Mouse (Mus musculus): ENCODE measurements around the gene Bod1l. TPM values are rescaled to one million over a fixed set of nuclear protein-coding genes. Genes with fewer than 3 reads are reported as not detected.

The Bod1l gene
- polyA plus RNA-seq, 1 experiment from 2014 or later, result 30.0 TPM

DNA sequence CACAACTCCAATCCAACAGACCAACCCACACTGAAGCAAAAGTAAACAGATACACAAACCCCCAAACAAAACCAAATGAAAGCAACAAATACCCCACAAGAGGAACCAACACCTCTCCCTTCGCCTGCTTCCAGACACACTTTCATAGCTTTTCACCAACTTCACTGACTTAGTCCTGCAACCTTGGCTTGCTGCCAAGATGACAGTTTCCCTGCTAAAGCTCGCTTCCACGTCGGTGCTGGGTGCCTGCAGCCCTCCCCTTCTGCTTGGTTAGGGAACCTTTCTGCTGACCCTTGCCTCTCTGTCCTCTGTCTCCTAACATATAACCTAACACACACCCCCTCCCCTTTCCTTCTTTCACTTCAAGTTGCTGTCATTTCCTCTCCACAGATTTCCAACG lies 1.4 kb downstream of the Bod1l start:
- no peaks in the 10 kb centered on the region for H3K36me3 ChIP-seq (replicated peaks)
- no peaks in the 10 kb centered on the region for H3K9me3 ChIP-seq
- H3K4me1 ChIP-seq, result peaks cover 18% of the 10 kb centered on the region
- no peak for ATAC-seq (ENCODE audit: low FRiP score)
- no peaks in the 10 kb centered on the region for H3K27me3 ChIP-seq
- peak overlapping the region; percentile 82; the same call in 1 of the 2 replicates for H3K9ac ChIP-seq
- H3K4me2 ChIP-seq, result peak overlapping the region; percentile 74
- H3K27ac ChIP-seq, result no peak overlapping the region
- 41% methylated on average over 5 of the region's 5 CpGs for WGBS
- H3K4me3 ChIP-seq (replicated peaks), result peak overlapping the region; percentile 95

DNA sequence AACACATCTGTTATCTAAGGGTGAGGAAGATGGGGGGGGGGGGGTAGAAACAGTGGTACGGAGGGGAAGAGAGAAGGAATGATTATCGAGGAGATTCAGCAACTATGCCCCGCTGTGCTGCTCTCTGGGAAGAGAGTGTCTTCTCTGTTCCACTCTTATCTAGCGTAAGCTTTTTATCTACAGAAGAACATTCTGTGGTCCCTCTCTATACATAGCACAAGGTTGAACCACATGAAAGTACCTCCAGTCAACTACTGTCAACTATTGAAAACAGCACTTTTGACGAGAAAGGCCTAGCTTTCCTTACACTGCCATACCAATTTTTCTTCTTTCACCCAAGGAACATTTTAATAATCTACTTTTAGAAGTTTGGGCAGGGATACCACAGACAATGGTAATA lies 2.4 kb downstream of the Bod1l start:
- Histone ChIP-seq H3K4me1 (peaks cover 18% of the 10 kb centered on the region), H3K9ac (no peak overlapping the region), H3K4me2 (no peak overlapping the region), H3K9me3 (no peaks in the 10 kb centered on the region), H3K27ac (no peak overlapping the region), H3K4me3 (replicated peaks) (no peak overlapping the region), H3K27me3 (no peaks in the 10 kb centered on the region), H3K36me3 (replicated peaks) (0 out of 2 replicates have a peak, but pooled peaks cover 3% of the 10 kb centered on the region)
- 86% methylated on average over 5 of the region's 5 CpGs for WGBS
- no peak for ATAC-seq (ENCODE audit: low FRiP score)

DNA sequence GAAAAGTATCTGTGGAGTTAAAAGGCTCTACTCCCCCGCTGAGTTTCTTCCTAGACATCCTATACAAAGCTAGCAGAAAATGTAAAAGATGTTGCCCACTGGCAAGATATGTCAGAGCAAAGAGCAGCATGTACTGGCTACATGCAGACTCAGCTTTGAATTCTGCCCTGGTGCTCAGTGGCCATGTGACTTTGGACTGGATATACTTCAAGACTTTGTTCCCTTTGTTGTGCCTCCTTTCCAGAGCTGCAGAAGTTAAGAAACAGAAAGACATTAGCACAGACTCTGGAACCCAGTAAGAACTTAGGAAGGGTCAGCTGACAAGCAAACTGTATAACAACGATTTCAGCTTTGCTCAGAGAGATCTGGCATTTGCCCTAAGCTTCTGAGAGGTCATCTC lies 14.0 kb downstream of the Bod1l start:
- Histone ChIP-seq H3K27ac (no peak overlapping the region), H3K9ac (no peak overlapping the region), H3K36me3 (replicated peaks) (peaks cover 80% of the 10 kb centered on the region), H3K4me3 (replicated peaks) (no peak overlapping the region), H3K4me2 (no peak overlapping the region), H3K27me3 (no peaks in the 10 kb centered on the region), H3K4me1 (no peaks in the 10 kb centered on the region), H3K9me3 (no peaks in the 10 kb centered on the region)
- ATAC-seq (ENCODE audit: low FRiP score), result no peak
- WGBS, result 94% methylated on average over 2 of the region's 2 CpGs

DNA sequence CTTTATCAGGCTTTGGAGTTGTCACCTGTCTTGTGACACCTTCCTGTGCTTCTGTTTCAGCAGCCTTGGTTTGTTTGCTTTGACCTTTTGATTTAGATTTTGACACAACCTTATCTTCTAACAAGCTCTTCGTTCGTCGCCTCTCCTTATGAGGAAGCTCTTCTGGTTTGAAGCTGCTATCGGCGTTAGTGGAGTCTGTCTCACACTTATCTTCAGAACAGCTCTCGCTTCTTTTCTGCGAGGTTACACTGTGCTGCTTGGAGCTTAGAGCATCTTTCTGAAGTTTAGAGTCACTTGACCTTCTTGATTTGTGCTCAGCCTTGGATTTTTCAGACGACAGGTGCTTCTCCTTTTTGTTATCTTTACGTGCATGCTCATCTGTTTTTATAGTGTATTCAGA lies 23.0 kb downstream of the Bod1l start:
- Histone ChIP-seq H3K4me3 (replicated peaks) (no peak overlapping the region), H3K4me2 (no peak overlapping the region), H3K9me3 (no peaks in the 10 kb centered on the region), H3K36me3 (replicated peaks) (peaks cover 86% of the 10 kb centered on the region), H3K27me3 (no peaks in the 10 kb centered on the region), H3K4me1 (no peaks in the 10 kb centered on the region), H3K9ac (no peak overlapping the region), H3K27ac (no peak overlapping the region)
- WGBS, result 95% methylated on average over 9 of the region's 9 CpGs
- ATAC-seq (ENCODE audit: low FRiP score), result no peak

DNA sequence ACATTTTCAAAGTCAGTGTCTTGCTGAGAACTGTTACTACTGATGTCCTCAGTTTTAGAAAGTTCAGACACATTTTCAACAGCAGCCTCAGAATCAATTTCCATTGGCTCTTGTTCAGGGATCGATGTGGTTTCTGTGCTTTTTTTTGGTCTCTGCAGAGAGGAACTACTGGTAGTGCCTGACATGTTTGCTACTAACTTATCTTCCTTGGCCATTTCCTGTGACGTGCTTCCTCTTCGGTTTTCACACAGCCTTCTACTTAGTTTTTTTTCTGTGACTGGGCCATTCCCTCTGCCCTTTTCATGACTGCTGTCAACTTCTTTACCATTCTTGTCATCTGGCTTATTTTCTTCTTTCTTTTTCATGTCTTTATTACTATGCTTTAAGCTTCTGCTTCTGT lies 23.6 kb downstream of the Bod1l start:
- Histone ChIP-seq H3K4me3 (replicated peaks) (no peak overlapping the region), H3K4me1 (no peaks in the 10 kb centered on the region), H3K9ac (no peak overlapping the region), H3K36me3 (replicated peaks) (peaks cover 85% of the 10 kb centered on the region), H3K27me3 (no peaks in the 10 kb centered on the region), H3K4me2 (no peak overlapping the region), H3K9me3 (no peaks in the 10 kb centered on the region), H3K27ac (no peak overlapping the region)
- 92% methylated on average over 3 of the region's 3 CpGs for WGBS
- no peak for ATAC-seq (ENCODE audit: low FRiP score)

DNA sequence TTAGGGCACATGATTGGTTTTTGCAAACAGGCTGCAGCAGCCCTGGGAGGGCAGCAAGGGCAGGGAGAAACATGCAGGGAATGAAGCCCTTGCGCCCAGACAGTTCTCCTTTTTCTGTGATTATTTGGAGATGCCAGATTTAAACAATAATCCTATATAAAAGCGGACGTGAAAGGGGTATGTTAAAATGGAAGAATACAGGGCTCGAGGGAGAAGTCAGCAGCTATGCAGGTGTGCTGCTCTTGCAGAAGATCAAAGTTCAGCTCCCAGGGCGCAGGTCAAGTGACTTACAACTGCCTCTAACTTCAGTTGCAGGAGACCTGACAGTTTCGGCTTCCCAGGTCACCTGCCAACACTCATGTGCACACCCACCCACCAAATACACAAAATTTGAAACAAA lies 31.6 kb downstream of the Bod1l start:
- no peak overlapping the region for H3K9ac ChIP-seq
- peaks cover 69% of the 10 kb centered on the region for H3K36me3 ChIP-seq (replicated peaks)
- no peaks in the 10 kb centered on the region for H3K9me3 ChIP-seq
- H3K4me2 ChIP-seq, result no peak overlapping the region
- no peak overlapping the region for H3K4me3 ChIP-seq (replicated peaks)
- 92% methylated on average over 6 of the region's 6 CpGs for WGBS
- no peak for ATAC-seq (ENCODE audit: low FRiP score)
- no peaks in the 10 kb centered on the region for H3K4me1 ChIP-seq
- H3K27me3 ChIP-seq, result no peaks in the 10 kb centered on the region
- H3K27ac ChIP-seq, result no peak overlapping the region

DNA sequence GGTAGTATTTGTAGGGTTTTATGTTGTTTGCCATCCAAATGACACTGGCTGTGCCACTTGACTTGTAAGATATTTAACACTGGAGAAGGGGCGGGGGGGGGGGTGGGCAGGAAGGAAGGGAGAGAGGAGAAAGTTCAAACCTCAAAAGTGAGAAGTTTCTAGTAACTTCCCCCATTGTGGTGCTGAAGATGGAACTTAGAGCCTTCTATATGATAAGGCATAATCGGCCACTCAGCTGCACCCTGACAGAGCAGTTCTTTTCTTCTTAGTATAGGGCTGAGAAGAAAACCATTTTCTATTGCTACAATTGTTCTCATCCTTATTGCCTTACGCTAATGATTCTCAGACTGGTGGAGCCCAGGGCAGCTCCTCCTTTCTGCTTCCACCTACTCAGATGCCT lies 32.8 kb downstream of the Bod1l start:
- Histone ChIP-seq H3K4me1 (no peaks in the 10 kb centered on the region), H3K27ac (no peak overlapping the region), H3K4me3 (replicated peaks) (no peak overlapping the region), H3K4me2 (no peak overlapping the region), H3K9me3 (no peaks in the 10 kb centered on the region), H3K9ac (no peak overlapping the region), H3K36me3 (replicated peaks) (peaks cover 69% of the 10 kb centered on the region), H3K27me3 (no peaks in the 10 kb centered on the region)
- ATAC-seq (ENCODE audit: low FRiP score), result no peak
- WGBS, result 91% methylated on average over 3 of the region's 3 CpGs

DNA sequence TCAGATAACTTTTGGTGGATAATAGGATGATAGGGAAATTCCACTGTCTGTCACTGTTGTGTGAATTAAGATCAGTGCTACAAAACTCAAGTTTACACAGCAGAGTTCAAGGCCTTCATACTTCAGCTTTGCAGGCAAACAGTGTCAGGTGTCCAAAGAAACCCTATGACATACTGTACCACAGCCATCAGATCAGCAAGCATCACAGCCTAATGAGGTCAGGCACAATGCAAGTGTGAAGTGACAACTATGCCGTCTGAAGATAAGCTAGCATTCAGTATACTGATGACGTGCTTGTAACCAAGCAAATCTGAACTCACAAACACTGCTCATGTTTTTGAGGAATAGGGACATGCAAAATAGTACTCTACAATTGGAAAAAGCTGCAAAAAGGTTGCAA lies 36.7 kb downstream of the Bod1l start:
- 94% methylated on average over 2 of the region's 2 CpGs for WGBS
- Histone ChIP-seq H3K9ac (no peak overlapping the region), H3K36me3 (replicated peaks) (peaks cover 61% of the 10 kb centered on the region), H3K4me2 (no peak overlapping the region), H3K27ac (no peak overlapping the region), H3K4me3 (replicated peaks) (no peak overlapping the region), H3K4me1 (no peaks in the 10 kb centered on the region), H3K9me3 (no peaks in the 10 kb centered on the region), H3K27me3 (no peaks in the 10 kb centered on the region)
- ATAC-seq (ENCODE audit: low FRiP score), result no peak

DNA sequence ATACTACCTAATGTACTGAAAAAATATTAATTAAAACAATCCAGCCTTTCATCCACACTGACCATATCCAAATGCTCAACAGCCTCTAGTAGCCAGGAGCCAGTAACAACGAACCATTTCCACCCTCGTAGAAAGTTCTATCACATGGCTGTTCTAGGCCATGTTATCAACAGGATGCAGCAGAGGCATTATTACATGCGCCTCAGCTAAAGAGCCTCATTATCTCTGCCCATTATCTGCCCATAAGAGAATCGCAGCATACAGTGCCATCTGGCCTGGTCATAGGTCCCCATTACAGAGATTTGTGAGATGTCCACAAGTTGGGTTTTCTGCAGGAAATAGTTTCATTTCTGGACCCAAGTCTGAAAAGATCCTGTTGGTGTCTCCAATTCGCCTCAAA lies 37.9 kb downstream of the Bod1l start:
- peaks cover 50% of the 10 kb centered on the region for H3K36me3 ChIP-seq (replicated peaks)
- no peaks in the 10 kb centered on the region for H3K4me1 ChIP-seq
- no peaks in the 10 kb centered on the region for H3K27me3 ChIP-seq
- no peak overlapping the region for H3K4me2 ChIP-seq
- 93% methylated on average over 5 of the region's 5 CpGs for WGBS
- no peak overlapping the region for H3K4me3 ChIP-seq (replicated peaks)
- no peaks in the 10 kb centered on the region for H3K9me3 ChIP-seq
- H3K9ac ChIP-seq, result no peak overlapping the region
- no peak for ATAC-seq (ENCODE audit: low FRiP score)
- no peak overlapping the region for H3K27ac ChIP-seq

DNA sequence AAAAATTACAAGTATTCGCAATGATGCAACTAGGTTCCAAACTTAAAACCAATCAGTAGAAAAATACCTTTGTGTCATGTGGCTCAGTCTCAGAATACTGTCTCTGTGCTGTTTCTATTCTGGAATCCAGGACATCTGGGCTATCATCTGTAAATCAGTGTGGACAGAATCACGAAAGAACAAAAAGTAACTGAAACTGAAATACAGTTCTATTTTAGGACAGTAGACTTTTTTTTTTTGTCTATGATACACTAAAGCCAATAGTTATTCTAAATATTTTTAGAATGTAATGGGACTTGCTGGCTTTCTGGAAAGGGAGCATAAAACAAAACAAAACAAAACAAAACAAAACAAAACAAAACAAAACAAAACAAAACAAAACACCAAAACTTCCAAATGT lies 39.0 kb downstream of the Bod1l start:
- no peak overlapping the region for H3K4me3 ChIP-seq (replicated peaks)
- no peaks in the 10 kb centered on the region for H3K27me3 ChIP-seq
- no peak overlapping the region for H3K9ac ChIP-seq
- H3K9me3 ChIP-seq, result no peaks in the 10 kb centered on the region
- H3K27ac ChIP-seq, result no peak overlapping the region
- ATAC-seq (ENCODE audit: low FRiP score), result no peak
- peaks cover 55% of the 10 kb centered on the region for H3K36me3 ChIP-seq (replicated peaks)
- H3K4me2 ChIP-seq, result no peak overlapping the region
- 95% methylated on average over 2 of the region's 2 CpGs for WGBS
- no peaks in the 10 kb centered on the region for H3K4me1 ChIP-seq

DNA sequence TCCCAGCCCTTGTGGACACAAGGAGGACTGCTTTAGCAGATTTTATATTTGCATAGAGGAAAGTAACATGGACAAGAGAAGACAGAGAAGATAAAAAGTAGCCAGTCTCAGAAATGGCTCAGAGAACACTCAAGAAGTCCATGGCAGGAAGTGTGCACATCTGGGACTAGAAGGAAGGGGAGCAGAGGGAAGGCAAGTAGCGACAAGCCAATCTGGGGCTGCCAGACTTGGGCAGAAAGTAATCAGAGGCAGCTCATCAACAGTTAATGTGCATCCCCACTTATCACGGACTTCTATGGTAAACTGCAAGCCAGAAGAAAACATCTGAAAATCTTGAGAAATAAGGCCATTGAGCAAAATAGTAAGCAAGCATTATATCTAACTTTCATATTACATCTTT lies 39.5 kb downstream of the Bod1l start:
- Histone ChIP-seq H3K9ac (no peak overlapping the region), H3K9me3 (no peaks in the 10 kb centered on the region), H3K4me3 (replicated peaks) (no peak overlapping the region), H3K36me3 (replicated peaks) (peaks cover 54% of the 10 kb centered on the region), H3K27ac (no peak overlapping the region), H3K27me3 (no peaks in the 10 kb centered on the region), H3K4me1 (no peaks in the 10 kb centered on the region), H3K4me2 (no peak overlapping the region)
- no peak for ATAC-seq (ENCODE audit: low FRiP score)
- 91% methylated on average over 2 of the region's 2 CpGs for WGBS

DNA sequence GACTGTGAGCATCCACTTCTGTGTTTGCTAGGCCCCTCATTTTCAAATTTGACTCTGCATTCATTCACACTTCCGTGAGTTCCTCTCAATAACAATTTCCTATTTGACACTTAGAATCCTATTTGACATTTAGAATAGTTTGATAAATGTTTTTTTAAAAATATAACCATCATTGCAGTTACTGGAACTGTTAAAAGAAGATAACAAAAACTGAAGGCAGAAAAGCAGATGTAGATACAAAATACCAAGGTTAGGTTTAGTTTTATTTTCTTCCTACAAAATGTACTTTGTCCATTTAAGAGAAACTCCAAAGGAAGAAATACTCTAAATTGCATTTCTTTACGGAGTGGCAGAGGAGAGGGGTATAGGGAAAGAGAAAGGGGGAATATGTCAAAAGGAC lies 42.5 kb downstream of the Bod1l start:
- peaks cover 49% of the 10 kb centered on the region for H3K36me3 ChIP-seq (replicated peaks)

DNA sequence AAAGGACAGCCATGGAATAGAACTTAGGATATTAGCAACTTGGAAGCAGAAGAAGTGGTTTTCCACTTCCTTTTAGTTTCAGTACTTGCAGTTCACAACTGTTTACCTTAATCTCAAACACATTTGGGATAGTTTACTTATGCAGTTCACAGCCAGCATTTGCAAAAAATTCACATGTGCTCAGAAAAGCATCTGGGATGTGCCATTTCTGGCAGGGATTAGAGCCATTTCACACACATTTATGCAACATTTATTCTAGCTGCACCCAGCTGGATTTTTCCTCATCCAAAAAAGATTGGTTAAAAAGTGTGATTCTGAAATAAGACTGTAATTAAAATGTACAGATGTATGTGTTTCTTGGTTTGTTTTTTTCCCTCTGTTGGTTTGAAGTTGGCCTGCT lies 49.7 kb downstream of the Bod1l start:
- no peaks in the 10 kb centered on the region for H3K27me3 ChIP-seq
- H3K9me3 ChIP-seq, result no peaks in the 10 kb centered on the region
- no peak overlapping the region for H3K4me2 ChIP-seq
- peaks cover 73% of the 10 kb centered on the region for H3K36me3 ChIP-seq (replicated peaks)
- H3K27ac ChIP-seq, result no peak overlapping the region
- no peak overlapping the region for H3K9ac ChIP-seq
- no peak overlapping the region for H3K4me3 ChIP-seq (replicated peaks)
- ATAC-seq (ENCODE audit: low FRiP score), result no peak
- no peaks in the 10 kb centered on the region for H3K4me1 ChIP-seq

More for the DNA sequence above, 42.5 kb downstream of the Bod1l start:
- H3K4me2 ChIP-seq, result no peak overlapping the region
- no peak overlapping the region for H3K4me3 ChIP-seq (replicated peaks)
- no peaks in the 10 kb centered on the region for H3K27me3 ChIP-seq
- no peak for ATAC-seq (ENCODE audit: low FRiP score)
- 97% methylated on average over 2 of the region's 2 CpGs for WGBS
- H3K9me3 ChIP-seq, result no peaks in the 10 kb centered on the region
- no peaks in the 10 kb centered on the region for H3K4me1 ChIP-seq
- no peak overlapping the region for H3K27ac ChIP-seq
- no peak overlapping the region for H3K9ac ChIP-seq

DNA sequence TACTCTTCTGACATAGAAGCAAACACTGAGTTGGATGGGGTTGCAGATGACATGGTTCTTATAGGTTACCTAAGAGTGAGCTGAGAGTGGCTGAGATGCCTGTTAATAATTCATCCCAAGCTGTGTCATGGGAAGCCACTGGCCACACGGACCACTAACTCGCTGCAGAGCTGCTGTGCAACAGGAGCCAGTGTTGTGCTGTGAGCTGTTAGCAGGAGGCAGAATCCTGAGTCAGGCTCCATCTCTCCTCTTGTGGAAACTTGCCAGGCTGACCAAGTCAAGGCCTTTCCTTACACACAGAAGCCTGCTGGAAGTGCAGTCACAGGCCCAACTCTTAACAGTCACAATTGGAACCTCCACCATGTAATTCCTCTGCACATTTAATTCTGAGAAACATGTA lies 53.6 kb downstream of the Bod1l start:
- H3K4me1 ChIP-seq, result no peaks in the 10 kb centered on the region
- H3K27ac ChIP-seq, result no peak overlapping the region
- no peaks in the 10 kb centered on the region for H3K9me3 ChIP-seq
- no peak overlapping the region for H3K4me3 ChIP-seq (replicated peaks)
- peaks cover 82% of the 10 kb centered on the region for H3K36me3 ChIP-seq (replicated peaks)
- WGBS, result 93% methylated on average over 2 of the region's 2 CpGs
- ATAC-seq (ENCODE audit: low FRiP score), result no peak
- H3K9ac ChIP-seq, result no peak overlapping the region
- no peak overlapping the region for H3K4me2 ChIP-seq
- H3K27me3 ChIP-seq, result no peaks in the 10 kb centered on the region

All from forebrain, embryonic 12.5 days (tissue).